Mouse (Mus musculus): ENCODE results near the gene Mcat. TPM values are rescaled to one million over a fixed set of nuclear protein-coding genes. Genes with fewer than 3 reads are reported as not detected.

Gene Mcat
- polyA plus RNA-seq, 1 experiment from 2014 or later = 31.4 TPM

Small RNAs within 50 kb of the gene (microRNA-seq; reads per million reads assigned to microRNA genes)
- gene Gm24575 = not detected

Other genes starting within 250 kb of the Mcat start
- gene Arfgap3, start 213.5 kb downstream of the Mcat start, polyA plus RNA-seq (2015; fragmentation: Nextera tagmentation; extraction: Ambion mirVana) = 37.0 and 39.6 TPM in 2 replicates
- gene Pacsin2, start 99.2 kb downstream of the Mcat start, polyA plus RNA-seq (2015; fragmentation: Nextera tagmentation; extraction: Ambion mirVana) = 25.2 and 39.3 TPM in 2 replicates
- gene Ttll1, start 52.9 kb downstream of the Mcat start, polyA plus RNA-seq (2015; fragmentation: Nextera tagmentation; extraction: Ambion mirVana) = 95.7 and 112 TPM in 2 replicates
- gene Bik, start 36.9 kb downstream of the Mcat start, polyA plus RNA-seq (2015; fragmentation: Nextera tagmentation; extraction: Ambion mirVana) = 0.75 and 1.2 TPM in 2 replicates
- 9.6 and 30.0 TPM in 2 replicates for gene Tspo, start 195 bp downstream of the Mcat start, polyA plus RNA-seq (2015; fragmentation: Nextera tagmentation; extraction: Ambion mirVana)
- gene Ttll12, start 31.4 kb upstream of the Mcat start, polyA plus RNA-seq (2015; fragmentation: Nextera tagmentation; extraction: Ambion mirVana) = 37.3 and 42.0 TPM in 2 replicates
- 9.1 and 10.4 TPM in 2 replicates for gene Scube1, start 161.2 kb upstream of the Mcat start, polyA plus RNA-seq (2015; fragmentation: Nextera tagmentation; extraction: Ambion mirVana)
- gene Mpped1, start 215.7 kb upstream of the Mcat start, polyA plus RNA-seq (2015; fragmentation: Nextera tagmentation; extraction: Ambion mirVana) = 28.1 and 31.7 TPM in 2 replicates